Mouse (Mus musculus): ENCODE results near the gene Gid4. TPM values are rescaled to one million over a fixed set of nuclear protein-coding genes. Genes with fewer than 3 reads are reported as not detected.

The Gid4 gene
- 18.1 and 19.3 TPM in 2 replicates for polyA plus RNA-seq (2016; fragmentation: Nextera tagmentation; extraction: Ambion mirVana)

- Histone ChIP-seq H3K4me1 (peaks cover 41% of the 10 kb centered on the region), H3K4me3 (peak within 1 kb of the TSS; percentile 85), H3K4me2 (peak within 1 kb of the TSS; percentile 91), H3K9ac (peak within 1 kb of the TSS; percentile 92), H3K27me3 (replicated peaks) (no peaks in the 10 kb centered on the region), H3K27ac (peak within 1 kb of the TSS; percentile 87), H3K36me3 (peaks cover 3% of the 10 kb centered on the region), H3K9me3 (replicated peaks) (no peaks in the 10 kb centered on the region)
- peak; percentile 95 for ATAC-seq
- WGBS (ENCODE audit: insufficient replicate concordance), result under 1% methylated on average over 71 of the region's 81 CpGs
Observed at GRCm38 (mm10) chr11:60416963-60417716, at the start of gene Gid4. Gene Gid4 (plus strand): TSS chr11:60417145.

- no peak for ATAC-seq
- WGBS (ENCODE audit: insufficient replicate concordance), result 52% methylated on average over 3 of the region's 3 CpGs
- Histone ChIP-seq H3K4me3 (no peak overlapping the region), H3K9ac (no peak overlapping the region), H3K36me3 (no peaks in the 10 kb centered on the region), H3K9me3 (replicated peaks) (no peaks in the 10 kb centered on the region), H3K27ac (no peak overlapping the region), H3K4me2 (no peak overlapping the region), H3K27me3 (replicated peaks) (peaks cover 32% of the 10 kb centered on the region), H3K4me1 (no peaks in the 10 kb centered on the region)
Observed at GRCm38 (mm10) chr11:60367256-60367655, 49.7 kb upstream of the Gid4 start.

GRCm38 (mm10) chr11:60368909-60369308, 48.0 kb upstream of the Gid4 start:
- Histone ChIP-seq H3K9ac (no peak overlapping the region), H3K4me3 (no peak overlapping the region), H3K36me3 (no peaks in the 10 kb centered on the region), H3K27ac (no peak overlapping the region), H3K9me3 (replicated peaks) (no peaks in the 10 kb centered on the region), H3K27me3 (replicated peaks) (peaks cover 32% of the 10 kb centered on the region), H3K4me2 (no peak overlapping the region), H3K4me1 (no peaks in the 10 kb centered on the region)
- no peak for ATAC-seq
- 57% methylated on average over 4 of the region's 4 CpGs for WGBS (ENCODE audit: insufficient replicate concordance)

GRCm38 (mm10) chr11:60369448-60369847, 47.5 kb upstream of the Gid4 start:
- H3K27ac ChIP-seq, result no peak overlapping the region
- no peaks in the 10 kb centered on the region for H3K36me3 ChIP-seq
- no peaks in the 10 kb centered on the region for H3K4me1 ChIP-seq
- no peak for ATAC-seq
- no peak overlapping the region for H3K4me3 ChIP-seq
- WGBS (ENCODE audit: insufficient replicate concordance), result 75% methylated on average over 4 of the region's 4 CpGs
- H3K9ac ChIP-seq, result no peak overlapping the region
- no peaks in the 10 kb centered on the region for H3K9me3 ChIP-seq (replicated peaks)
- peaks cover 32% of the 10 kb centered on the region for H3K27me3 ChIP-seq (replicated peaks)
- no peak overlapping the region for H3K4me2 ChIP-seq

- Histone ChIP-seq H3K4me2 (no peak overlapping the region), H3K9me3 (replicated peaks) (no peaks in the 10 kb centered on the region), H3K9ac (no peak overlapping the region), H3K4me3 (no peak overlapping the region), H3K27ac (no peak overlapping the region), H3K27me3 (replicated peaks) (peaks cover 32% of the 10 kb centered on the region), H3K4me1 (no peaks in the 10 kb centered on the region), H3K36me3 (no peaks in the 10 kb centered on the region)
- 65% methylated on average over 13 of the region's 13 CpGs for WGBS (ENCODE audit: insufficient replicate concordance)
- ATAC-seq, result no peak
Observed at GRCm38 (mm10) chr11:60370431-60370830, 46.5 kb upstream of the Gid4 start.

- Histone ChIP-seq H3K9me3 (replicated peaks) (no peaks in the 10 kb centered on the region), H3K9ac (no peak overlapping the region), H3K4me1 (no peaks in the 10 kb centered on the region), H3K4me2 (no peak overlapping the region), H3K36me3 (no peaks in the 10 kb centered on the region), H3K27me3 (replicated peaks) (peaks cover 12% of the 10 kb centered on the region), H3K27ac (no peak overlapping the region), H3K4me3 (no peak overlapping the region)
- ATAC-seq, result no peak
- 71% methylated on average over 6 of the region's 6 CpGs for WGBS (ENCODE audit: insufficient replicate concordance)
Observed at GRCm38 (mm10) chr11:60374481-60374880, 42.5 kb upstream of the Gid4 start.

- Histone ChIP-seq H3K4me3 (no peak overlapping the region), H3K36me3 (no peaks in the 10 kb centered on the region), H3K4me1 (no peaks in the 10 kb centered on the region), H3K27ac (no peak overlapping the region), H3K9ac (no peak overlapping the region), H3K27me3 (replicated peaks) (peaks cover 37% of the 10 kb centered on the region), H3K9me3 (replicated peaks) (no peaks in the 10 kb centered on the region), H3K4me2 (no peak overlapping the region)
- WGBS (ENCODE audit: insufficient replicate concordance), result 76% methylated on average over 6 of the region's 6 CpGs
- no peak for ATAC-seq
Observed at GRCm38 (mm10) chr11:60383518-60383917, 33.4 kb upstream of the Gid4 start.

GRCm38 (mm10) chr11:60384762-60385421, 32.1 kb upstream of the Gid4 start:
- H3K4me2 ChIP-seq, result 0 out of 2 replicates have a peak overlapping the region, but pooled peaks have one; percentile 10
- H3K4me3 ChIP-seq, result no peak overlapping the region
- no peaks in the 10 kb centered on the region for H3K4me1 ChIP-seq
- no peak overlapping the region for H3K27ac ChIP-seq
- no peaks in the 10 kb centered on the region for H3K36me3 ChIP-seq
- WGBS (ENCODE audit: insufficient replicate concordance), result 18% methylated on average over 16 of the region's 16 CpGs
- H3K9me3 ChIP-seq (replicated peaks), result no peaks in the 10 kb centered on the region
- H3K9ac ChIP-seq, result no peak overlapping the region
- ATAC-seq, result no peak
- H3K27me3 ChIP-seq (replicated peaks), result peaks cover 37% of the 10 kb centered on the region

GRCm38 (mm10) chr11:60385946-60386345, 31.0 kb upstream of the Gid4 start:
- no peak overlapping the region for H3K27ac ChIP-seq
- no peaks in the 10 kb centered on the region for H3K4me1 ChIP-seq
- no peak overlapping the region for H3K4me3 ChIP-seq
- WGBS (ENCODE audit: insufficient replicate concordance), result 69% methylated on average over 5 of the region's 5 CpGs
- no peaks in the 10 kb centered on the region for H3K36me3 ChIP-seq
- no peak overlapping the region for H3K4me2 ChIP-seq
- H3K27me3 ChIP-seq (replicated peaks), result peaks cover 37% of the 10 kb centered on the region
- no peaks in the 10 kb centered on the region for H3K9me3 ChIP-seq (replicated peaks)
- no peak overlapping the region for H3K9ac ChIP-seq
- ATAC-seq, result no peak

GRCm38 (mm10) chr11:60387944-60388343, 29.0 kb upstream of the Gid4 start:
- Histone ChIP-seq H3K4me2 (no peak overlapping the region), H3K9me3 (replicated peaks) (no peaks in the 10 kb centered on the region), H3K4me3 (no peak overlapping the region), H3K9ac (no peak overlapping the region), H3K27ac (no peak overlapping the region), H3K36me3 (no peaks in the 10 kb centered on the region), H3K4me1 (no peaks in the 10 kb centered on the region), H3K27me3 (replicated peaks) (peaks cover 29% of the 10 kb centered on the region)
- 70% methylated on average over 2 of the region's 2 CpGs for WGBS (ENCODE audit: insufficient replicate concordance)
- ATAC-seq, result no peak

- H3K27ac ChIP-seq, result no peak overlapping the region
- H3K4me2 ChIP-seq, result no peak overlapping the region
- H3K9me3 ChIP-seq (replicated peaks), result no peaks in the 10 kb centered on the region
- no peak overlapping the region for H3K4me3 ChIP-seq
- ATAC-seq, result no peak
- H3K9ac ChIP-seq, result no peak overlapping the region
- no peaks in the 10 kb centered on the region for H3K4me1 ChIP-seq
- H3K27me3 ChIP-seq (replicated peaks), result peaks cover 4% of the 10 kb centered on the region; the same call in 1 of the 2 replicates
- no peaks in the 10 kb centered on the region for H3K36me3 ChIP-seq
- 70% methylated on average over 6 of the region's 6 CpGs for WGBS (ENCODE audit: insufficient replicate concordance)
Observed at GRCm38 (mm10) chr11:60391346-60391745, 25.6 kb upstream of the Gid4 start.

- H3K27me3 ChIP-seq (replicated peaks), result no peaks in the 10 kb centered on the region
- no peak overlapping the region for H3K4me3 ChIP-seq
- H3K27ac ChIP-seq, result no peak overlapping the region
- no peaks in the 10 kb centered on the region for H3K4me1 ChIP-seq
- no peak overlapping the region for H3K4me2 ChIP-seq
- no peaks in the 10 kb centered on the region for H3K9me3 ChIP-seq (replicated peaks)
- ATAC-seq, result no peak
- WGBS (ENCODE audit: insufficient replicate concordance), result 71% methylated on average over 6 of the region's 6 CpGs
- H3K9ac ChIP-seq, result no peak overlapping the region
- peaks cover 18% of the 10 kb centered on the region for H3K36me3 ChIP-seq
Observed at GRCm38 (mm10) chr11:60396546-60396945, 20.4 kb upstream of the Gid4 start.

Measured in liver, embryonic 12.5 days (tissue).